Mouse (Mus musculus): ENCODE data around the gene Zfp513. TPM values are rescaled to one million over a fixed set of nuclear protein-coding genes. Genes with fewer than 3 reads are reported as not detected.

Zfp513 gene
- polyA plus RNA-seq, 1 experiment, result 22.9 TPM

DNA sequence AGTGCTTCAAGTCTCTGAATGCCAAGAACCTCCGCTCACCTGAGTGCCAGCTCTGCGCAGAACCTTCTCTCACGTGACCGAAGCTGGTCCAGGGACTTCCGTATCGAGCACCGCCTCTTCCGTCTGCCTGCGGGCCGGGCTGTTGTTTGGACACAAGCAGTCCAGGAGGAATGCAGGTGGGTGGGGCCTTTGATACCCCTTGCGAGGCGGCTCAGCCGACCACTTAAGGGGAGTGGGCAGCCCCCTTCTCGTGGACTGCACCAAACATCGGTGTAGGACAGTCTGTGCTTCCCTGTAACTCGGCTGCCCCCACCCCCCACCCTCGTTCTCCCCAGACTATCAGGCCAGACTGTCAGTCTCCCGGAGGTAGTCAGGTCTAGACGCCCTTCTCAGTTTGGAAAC lies 48.0 kb downstream of the Zfp513 start, which contains the start of gene Mpv17:
Mpv17 (minus strand) TSS at position 100 of the 402 bp plus-strand sequence.
- Histone ChIP-seq H3K27ac (ENCODE audit: insufficient read depth, low read depth, low read length) (peak within 1 kb of the TSS; percentile 76), H3K36me3 (ENCODE audit: control insufficient read depth, insufficient read depth, low read length) (peaks cover 5% of the 10 kb centered on the region; the same call in 1 of the 2 replicates), H3K27me3 (replicated peaks; ENCODE audit: control insufficient read depth, insufficient read depth, low read length) (no peaks in the 10 kb centered on the region), H3K4me3 (ENCODE audit: insufficient read depth, low read depth, low read length) (peak within 1 kb of the TSS; percentile 82), H3K4me1 (ENCODE audit: control insufficient read depth, insufficient read depth, low read length) (peaks cover 2% of the 10 kb centered on the region; the same call in 1 of the 2 replicates)
- DNase-seq, result peak; percentile 94
- under 1% methylated on average over 19 of the region's 19 CpGs for WGBS
- TF ChIP-seq POLR2A (IDR thresholded peaks at IDR 0.05; ENCODE audit: low read depth, low read length), result peak; percentile 53
- TF ChIP-seq CTCF (conservative IDR thresholded peaks at IDR 0.05; ENCODE audit: insufficient read depth, insufficient read length, low read depth, low read length), result no peak

DNA sequence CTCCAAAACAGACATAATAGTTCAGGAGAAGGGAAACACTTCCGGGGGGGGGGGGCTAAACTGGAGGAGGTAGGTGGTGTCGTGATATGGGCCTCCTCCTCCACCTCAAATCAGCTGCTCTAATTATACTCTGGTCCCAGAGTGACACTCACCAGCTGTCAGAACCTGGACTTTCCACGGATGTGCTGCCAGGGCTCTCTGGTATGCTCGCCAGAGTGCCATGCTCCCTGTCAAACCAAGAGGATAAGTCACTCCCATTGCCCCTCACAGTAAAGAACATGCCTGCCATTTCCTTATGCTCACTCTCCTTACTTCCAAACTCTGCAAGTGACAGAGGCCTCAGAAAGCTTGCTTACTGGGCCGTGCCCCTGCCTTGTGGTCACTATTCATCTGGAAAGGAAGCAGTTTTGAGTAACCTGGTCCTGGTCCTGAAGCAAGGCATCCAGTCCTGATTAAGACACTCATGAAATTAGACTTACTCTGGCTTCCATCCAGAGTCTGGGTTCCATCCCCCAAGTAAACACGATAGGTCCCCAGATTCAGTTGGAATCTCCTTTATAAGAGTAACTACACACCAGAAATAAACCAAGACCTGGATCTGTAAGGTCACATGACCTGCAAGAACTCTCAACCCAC lies 48.5 kb downstream of the Zfp513 start:
- Histone ChIP-seq H3K4me1 (ENCODE audit: control insufficient read depth, insufficient read depth, low read length) (peaks cover 2% of the 10 kb centered on the region; the same call in 1 of the 2 replicates), H3K4me3 (ENCODE audit: insufficient read depth, low read depth, low read length) (peak overlapping the region; percentile 82), H3K27ac (ENCODE audit: insufficient read depth, low read depth, low read length) (peak overlapping the region; percentile 28; the same call in 1 of the 2 replicates), H3K36me3 (ENCODE audit: control insufficient read depth, insufficient read depth, low read length) (peaks cover 5% of the 10 kb centered on the region; the same call in 1 of the 2 replicates), H3K27me3 (replicated peaks; ENCODE audit: control insufficient read depth, insufficient read depth, low read length) (no peaks in the 10 kb centered on the region)
- no peak for DNase-seq
- WGBS, result 15% methylated on average over 6 of the region's 6 CpGs
- TF ChIP-seq CTCF (conservative IDR thresholded peaks at IDR 0.05; ENCODE audit: insufficient read depth, insufficient read length, low read depth, low read length) (no peak), POLR2A (IDR thresholded peaks at IDR 0.05; ENCODE audit: low read depth, low read length) (no peak)

DNA sequence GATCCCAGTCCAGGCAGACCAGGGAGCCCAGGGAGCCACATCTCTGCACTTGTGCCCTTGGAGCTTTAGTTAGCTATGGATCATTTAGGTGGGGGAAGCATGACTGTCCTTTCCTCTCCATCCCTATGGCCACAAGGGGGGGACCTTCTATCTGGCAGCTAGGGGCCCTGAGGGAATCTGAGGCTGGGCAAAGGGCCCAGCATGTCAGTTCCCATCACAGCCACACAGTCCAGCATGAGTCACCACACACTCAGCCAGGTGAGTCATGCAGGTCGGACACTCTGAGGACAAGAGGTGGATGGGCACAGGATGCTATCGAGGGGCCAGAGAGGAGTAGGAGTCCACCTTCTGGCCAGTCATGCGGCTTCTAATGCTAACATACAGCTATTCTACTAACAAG lies 50.4 kb downstream of the Zfp513 start:
- no peaks in the 10 kb centered on the region for H3K27me3 ChIP-seq (replicated peaks; ENCODE audit: control insufficient read depth, insufficient read depth, low read length)
- TF ChIP-seq POLR2A (IDR thresholded peaks at IDR 0.05; ENCODE audit: low read depth, low read length) (no peak), CTCF (conservative IDR thresholded peaks at IDR 0.05; ENCODE audit: insufficient read depth, insufficient read length, low read depth, low read length) (no peak)
- no peak overlapping the region for H3K4me3 ChIP-seq (ENCODE audit: insufficient read depth, low read depth, low read length)
- no peak for DNase-seq
- peaks cover 2% of the 10 kb centered on the region; the same call in 1 of the 2 replicates for H3K4me1 ChIP-seq (ENCODE audit: control insufficient read depth, insufficient read depth, low read length)
- no peak overlapping the region for H3K27ac ChIP-seq (ENCODE audit: insufficient read depth, low read depth, low read length)
- WGBS, result 77% methylated on average over 3 of the region's 3 CpGs
- no peaks in the 10 kb centered on the region for H3K36me3 ChIP-seq (ENCODE audit: control insufficient read depth, insufficient read depth, low read length)

DNA sequence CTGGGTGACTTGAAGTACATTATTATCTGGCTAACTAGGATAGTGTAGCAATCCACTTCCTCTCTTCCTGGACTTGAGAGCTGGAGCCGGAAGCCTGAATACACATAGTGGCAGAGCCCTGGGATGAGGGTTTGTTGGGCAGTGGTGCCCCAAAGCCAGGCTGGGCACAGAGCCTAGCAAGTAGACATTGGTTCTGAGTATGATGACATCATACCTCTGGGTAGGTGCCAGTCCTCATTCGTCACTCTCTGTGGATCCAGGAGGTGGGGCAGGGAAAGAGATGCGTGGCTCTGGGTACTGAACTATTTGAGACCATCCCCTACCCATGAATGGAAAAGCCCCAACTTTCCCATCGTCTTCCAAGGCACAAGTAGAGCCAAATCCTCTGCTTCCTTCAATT lies 52.3 kb downstream of the Zfp513 start:
- H3K4me1 ChIP-seq (ENCODE audit: control insufficient read depth, insufficient read depth, low read length), result peaks cover 2% of the 10 kb centered on the region; the same call in 1 of the 2 replicates
- H3K4me3 ChIP-seq (ENCODE audit: insufficient read depth, low read depth, low read length), result no peak overlapping the region
- TF ChIP-seq CTCF (conservative IDR thresholded peaks at IDR 0.05; ENCODE audit: insufficient read depth, insufficient read length, low read depth, low read length) (no peak), POLR2A (IDR thresholded peaks at IDR 0.05; ENCODE audit: low read depth, low read length) (no peak)
- no peak overlapping the region for H3K27ac ChIP-seq (ENCODE audit: insufficient read depth, low read depth, low read length)
- H3K36me3 ChIP-seq (ENCODE audit: control insufficient read depth, insufficient read depth, low read length), result no peaks in the 10 kb centered on the region
- DNase-seq, result no peak
- no peaks in the 10 kb centered on the region for H3K27me3 ChIP-seq (replicated peaks; ENCODE audit: control insufficient read depth, insufficient read depth, low read length)
- WGBS, result 79% methylated on average over 4 of the region's 4 CpGs

Other genes with a start within 250 kb of the Zfp513 start
- gene Preb, start 241.9 kb downstream of the Zfp513 start, polyA plus RNA-seq (2012; rRNA removed), result 346 and 372 TPM in 2 replicates
- gene Tcf23, start 233.6 kb downstream of the Zfp513 start, polyA plus RNA-seq (2012; rRNA removed), result 0.16 and 0.22 TPM in 2 replicates
- 295 and 320 TPM in 2 replicates for gene Atraid, start 154.0 kb downstream of the Zfp513 start, polyA plus RNA-seq (2012; rRNA removed)
- 81.5 and 121 TPM in 2 replicates for gene Slc5a6, start 153.4 kb downstream of the Zfp513 start, polyA plus RNA-seq (2012; rRNA removed)
- gene Cad, start 147.5 kb downstream of the Zfp513 start, polyA plus RNA-seq (2012; rRNA removed), result 12.4 and 14.2 TPM in 2 replicates
- not detected in 2 replicates for gene Dnajc5g, start 96.0 kb downstream of the Zfp513 start, polyA plus RNA-seq (2012; rRNA removed)
- 0.14 and 0.24 TPM in 2 replicates for gene Slc30a3, start 94.1 kb downstream of the Zfp513 start, polyA plus RNA-seq (2012; rRNA removed)
- gene Trim54, start 85.6 kb downstream of the Zfp513 start, polyA plus RNA-seq (2012; rRNA removed), result 0.05 and 3.9 TPM in 2 replicates
- not detected in 2 replicates for gene Ucn, start 63.5 kb downstream of the Zfp513 start, polyA plus RNA-seq (2012; rRNA removed)
- gene Mpv17, start 48.1 kb downstream of the Zfp513 start, polyA plus RNA-seq (2012; rRNA removed), result 212 and 233 TPM in 2 replicates
- 1.6 and 2.1 TPM in 2 replicates for gene Gm29609, start 22.4 kb downstream of the Zfp513 start, polyA plus RNA-seq (2012; rRNA removed)
- gene Gtf3c2, start 22.2 kb downstream of the Zfp513 start, polyA plus RNA-seq (2012; rRNA removed), result 47.8 and 49.2 TPM in 2 replicates
- 94.1 and 95.5 TPM in 2 replicates for gene Snx17, start 9.1 kb downstream of the Zfp513 start, polyA plus RNA-seq (2012; rRNA removed)
- 54.1 and 61.0 TPM in 2 replicates for gene Eif2b4, start 8.9 kb downstream of the Zfp513 start, polyA plus RNA-seq (2012; rRNA removed)
- 41.1 and 43.2 TPM in 2 replicates for gene Ppm1g, start 18.4 kb upstream of the Zfp513 start, polyA plus RNA-seq (2012; rRNA removed)
- 126 and 130 TPM in 2 replicates for gene Nrbp1, start 38.6 kb upstream of the Zfp513 start, polyA plus RNA-seq (2012; rRNA removed)
- 0.45 and 0.96 TPM in 2 replicates for gene Gm9970, start 38.9 kb upstream of the Zfp513 start, polyA plus RNA-seq (2012; rRNA removed)
- gene Krtcap3, start 49.4 kb upstream of the Zfp513 start, polyA plus RNA-seq (2012; rRNA removed), result 19.7 and 23.6 TPM in 2 replicates
- gene Ift172, start 88.8 kb upstream of the Zfp513 start, polyA plus RNA-seq (2012; rRNA removed), result 33.2 and 34.2 TPM in 2 replicates
- gene Fndc4, start 93.8 kb upstream of the Zfp513 start, polyA plus RNA-seq (2012; rRNA removed), result 8.8 and 14.0 TPM in 2 replicates
- 0.09 and 0.38 TPM in 2 replicates for gene Gckr, start 95.1 kb upstream of the Zfp513 start, polyA plus RNA-seq (2012; rRNA removed)